8 mouse cellular contexts compared by ENCODE assay signal in the genomic region with DNA sequence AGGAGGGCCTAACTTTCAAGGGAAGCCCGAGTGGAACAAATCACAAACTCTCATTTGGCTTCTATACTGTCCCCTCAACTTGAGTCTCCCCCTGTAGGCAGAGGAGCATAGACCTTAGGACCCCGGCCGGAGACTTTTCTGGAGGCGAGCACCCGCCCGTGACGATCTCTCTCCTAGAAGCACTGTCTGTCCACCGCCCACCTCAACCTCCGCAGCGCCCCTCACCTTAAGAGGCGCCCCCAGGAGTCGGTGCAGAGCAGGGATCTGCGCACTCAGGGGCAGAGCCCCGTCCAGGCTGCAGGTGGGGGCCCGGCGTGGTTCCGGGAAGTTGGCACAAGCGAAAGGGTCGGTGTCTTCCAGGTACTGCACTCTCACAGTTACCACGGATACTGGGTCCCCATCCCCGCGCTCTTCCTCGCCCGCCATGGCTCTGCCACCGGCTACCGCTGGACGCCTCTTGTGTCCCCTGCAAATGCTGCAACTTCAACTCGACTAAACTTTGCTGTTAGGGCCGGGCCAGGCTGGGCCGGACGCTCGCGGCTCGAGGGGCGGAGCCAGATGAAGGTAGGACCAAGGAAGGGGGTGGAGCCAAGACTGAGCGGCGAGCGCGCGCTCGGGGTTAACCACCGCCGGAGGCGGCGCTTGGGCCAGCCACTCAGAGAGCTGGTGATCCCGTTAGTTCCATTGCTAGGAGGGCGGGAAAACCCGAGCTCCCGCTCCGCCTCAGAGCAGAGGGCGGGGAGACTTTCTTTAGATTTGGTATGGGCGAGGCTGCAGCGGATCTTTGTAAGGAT. TPM values are rescaled to one million over a fixed set of nuclear protein-coding genes. Genes with fewer than 3 reads are reported as not detected.
DNase-seq lines count a peak whose midpoint lies in the region; ATAC-seq and TF ChIP-seq lines count a peak whose summit lies in the region.

A gene (minus strand): TSS at position 526 of the 794 bp plus-strand sequence.

- peak within 1 kb of the TSS; percentile 81 for H3K9ac ChIP-seq in forebrain, embryonic 13.5 days

- no peaks in the 10 kb centered on the region for H3K9me3 ChIP-seq in forebrain, embryonic 13.5 days (replicated peaks)

- TF ChIP-seq POLR2A in lung, adult 2 months (IDR thresholded peaks at IDR 0.05; ENCODE audit: borderline replicate concordance, extremely low read depth, low read depth, low read length), result peak; percentile 92

- peak within 1 kb of the TSS; percentile 65 for H3K27ac ChIP-seq in forebrain, embryonic 13.5 days

- peak within 1 kb of the TSS; percentile 76 for H3K4me3 ChIP-seq in forebrain, embryonic 13.5 days
- peak within 1 kb of the TSS; percentile 92 for H3K4me3 ChIP-seq in lung, adult 2 months (replicated peaks; ENCODE audit: extremely low read depth, low read depth, low read length)

- peak; percentile 97 for DNase-seq in ES-CJ7 (ENCODE audit: low read depth, low spot score)
- peak; percentile 93 to 96 for DNase-seq in heart, postnatal 10 days
- DNase-seq in large intestine, adult 2 months (ENCODE audit: low read depth, low spot score), result peak; percentile 83
- DNase-seq in lung, adult 2 months, result peak; percentile 91
- DNase-seq in thymus, adult 18-20 months, result peak; percentile 84 to 85

- under 1% methylated on average over 53 of the region's 53 CpGs for WGBS in forebrain, embryonic 13.5 days
- WGBS in large intestine, adult 2 months, result under 1% methylated on average over 53 of the region's 53 CpGs
- 1% methylated on average over 53 of the region's 53 CpGs for WGBS in lung, adult 2 months

- peak within 1 kb of the TSS; percentile 96 for H3K4me2 ChIP-seq in forebrain, embryonic 13.5 days

- H3K27me3 ChIP-seq in forebrain, embryonic 13.5 days, result peaks cover 10% of the 10 kb centered on the region; the same call in 1 of the 2 replicates

- intact Hi-C loops in heart, postnatal 10 days (cut with DNase I), result loop anchor here (2.0 kb wide), 1 partner anchor 21 kb away; a partner anchor contains a TSS

- TF ChIP-seq CTCF in lung, adult 2 months (IDR thresholded peaks at IDR 0.05; ENCODE audit: insufficient read depth, low read length), result no peak

- peak; percentile 82 for ATAC-seq in cerebellum, adult (ENCODE audit: insufficient number of reproducible peaks, low FRiP score, low TSS enrichment)
- peak; percentile 91 for ATAC-seq in forebrain, embryonic 13.5 days
- peak; percentile 80 for ATAC-seq in neutrophil, adult 5-6 weeks (ENCODE audit: extremely low read depth, insufficient number of reproducible peaks, low FRiP score, poor library complexity, severe bottlenecking)

- H3K36me3 ChIP-seq in forebrain, embryonic 13.5 days (ENCODE audit: poor library complexity, severe bottlenecking), result no peaks in the 10 kb centered on the region

- peaks cover 42% of the 10 kb centered on the region for H3K4me1 ChIP-seq in forebrain, embryonic 13.5 days
- peaks cover 17% of the 10 kb centered on the region for H3K4me1 ChIP-seq in lung, adult 2 months (ENCODE audit: control insufficient read depth, insufficient read depth, low read length)

RNA-seq across cellular contexts. Expression of the gene that starts here (rescaled TPM):
- 0.81 and 0.97 TPM in 2 replicates for polyA plus RNA-seq in forebrain, embryonic 13.5 days (2015; fragmentation: Nextera tagmentation; extraction: Ambion mirVana)
- 10 to 100 TPM; 10.9 to 11.7 TPM for total RNA-seq in heart, postnatal 10 days (2021)
- polyA plus RNA-seq in large intestine, adult 2 months (2012; rRNA removed), result 20.1 and 28.9 TPM in 2 replicates
- 89.2 and 114 TPM in 2 replicates for polyA plus RNA-seq in lung, adult 2 months (2012; rRNA removed)
- 21.8 and 22.2 TPM in 2 replicates for total RNA-seq in neutrophil, adult 5-6 weeks (2017)

Comparison
In these comparisons a context has a peak if more than half of its experiments do, and no peak if none do; other contexts are left out.
1. Peak in every context shown above with its lines: DNase-seq, ATAC-seq, H3K4me3 ChIP-seq and H3K27ac ChIP-seq.
2. RNA of the gene that starts here (polyA plus RNA-seq): 89.2 to 114 TPM in lung, adult 2 months and 20.1 to 28.9 TPM in large intestine, adult 2 months; 0.81 to 0.97 TPM in forebrain, embryonic 13.5 days; every median in the first group is over 10 times any median in the second.
3. Peak in ATAC-seq, H3K4me3 ChIP-seq, H3K27ac ChIP-seq, H3K9ac ChIP-seq and H3K4me2 ChIP-seq in forebrain, embryonic 13.5 days; RNA of the gene not detected or under 1 TPM.